In the genomic region with DNA sequence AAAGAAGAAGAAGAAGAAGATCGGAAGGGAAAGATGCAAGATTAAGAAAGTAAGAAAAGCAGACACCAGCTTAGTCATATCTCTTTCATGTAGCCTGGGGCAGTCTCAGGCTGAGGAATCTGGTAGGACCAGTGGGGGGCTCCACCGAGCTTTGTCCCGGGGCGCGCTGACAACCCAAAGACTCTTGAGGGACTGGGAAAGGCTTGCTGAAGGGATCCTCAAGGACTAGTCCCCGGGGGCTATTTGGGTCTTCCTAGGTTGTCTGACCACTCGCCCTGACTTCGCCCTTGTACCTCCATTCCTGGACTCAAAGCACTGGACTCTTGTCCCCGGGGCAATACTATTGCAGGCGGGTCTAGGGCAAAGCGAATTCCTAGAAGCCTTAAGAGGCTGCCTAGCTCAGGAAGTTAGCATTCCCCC, we compare ENCODE assay signal across 8 mouse cellular contexts. TPM values are rescaled to one million over a fixed set of nuclear protein-coding genes. Genes with fewer than 3 reads are reported as not detected.
A peak's percentile ranks its signal among the peaks of the same experiment; 100 is the strongest.
DNase-seq lines count a peak whose midpoint lies in the region; ATAC-seq and TF ChIP-seq lines count a peak whose summit lies in the region.

No protein-coding gene starts in this region.

- no peaks in the 10 kb centered on the region for H3K9me3 ChIP-seq in limb, embryonic 13.5 days
- H3K9me3 ChIP-seq in midbrain, embryonic 13.5 days = no peaks in the 10 kb centered on the region

- DNase-seq in 416B (ENCODE audit: low read depth) = peak; percentile 84
- peak; percentile 90 for DNase-seq in adrenal gland, adult 2 months
- DNase-seq in embryo, embryonic 11.5 days (ENCODE audit: low read depth, low spot score) = peak; percentile 53
- peak; percentile 98 for DNase-seq in heart, adult 11 months
- no peak for DNase-seq in kidney, adult 2 months
- peak; percentile 69 for DNase-seq in splenic B cell, adult 2 months (ENCODE audit: low read depth, low spot score)

- TF ChIP-seq POLR2A in kidney, adult 2 months (IDR thresholded peaks at IDR 0.05; ENCODE audit: low read depth, low read length) = no peak

- H3K27me3 ChIP-seq in kidney, adult 2 months (replicated peaks; ENCODE audit: control insufficient read depth, insufficient read depth, low read length) = no peaks in the 10 kb centered on the region
- no peaks in the 10 kb centered on the region for H3K27me3 ChIP-seq in limb, embryonic 13.5 days
- no peaks in the 10 kb centered on the region for H3K27me3 ChIP-seq in midbrain, embryonic 13.5 days
- no peaks in the 10 kb centered on the region for H3K27me3 ChIP-seq in splenic B cell, adult 2 months (ENCODE audit: control insufficient read depth, insufficient read depth, low read length, poor library complexity, severe bottlenecking)

- peak overlapping the region; percentile 88 for H3K4me2 ChIP-seq in limb, embryonic 13.5 days (replicated peaks)
- peak overlapping the region; percentile 90 for H3K4me2 ChIP-seq in midbrain, embryonic 13.5 days (replicated peaks)

- H3K4me1 ChIP-seq in kidney, adult 2 months (ENCODE audit: control insufficient read depth, insufficient read depth, low read length) = peaks cover 19% of the 10 kb centered on the region
- H3K4me1 ChIP-seq in limb, embryonic 13.5 days = peaks cover 41% of the 10 kb centered on the region
- peaks cover 40% of the 10 kb centered on the region for H3K4me1 ChIP-seq in midbrain, embryonic 13.5 days (replicated peaks)

- peak overlapping the region; percentile 71 for H3K4me3 ChIP-seq in kidney, adult 2 months (ENCODE audit: insufficient read depth, low read depth, low read length)
- H3K4me3 ChIP-seq in limb, embryonic 13.5 days = peak overlapping the region; percentile 80
- H3K4me3 ChIP-seq in midbrain, embryonic 13.5 days (replicated peaks) = peak overlapping the region; percentile 78

- ATAC-seq in limb, embryonic 13.5 days (ENCODE audit: low FRiP score, low read depth) = peak; percentile 17; the same call in 1 of the 2 replicates
- ATAC-seq in midbrain, embryonic 13.5 days = peak; percentile 13; the same call in 1 of the 2 replicates

- H3K27ac ChIP-seq in kidney, adult 2 months (ENCODE audit: insufficient read depth, low read depth, low read length) = peak overlapping the region; percentile 83
- H3K27ac ChIP-seq in limb, embryonic 13.5 days = peak overlapping the region; percentile 96
- peak overlapping the region; percentile 87 for H3K27ac ChIP-seq in midbrain, embryonic 13.5 days

- TF ChIP-seq CTCF in kidney, adult 2 months (conservative IDR thresholded peaks at IDR 0.05; ENCODE audit: insufficient read depth, insufficient read length, low read depth, low read length) = peak; percentile 58

- H3K36me3 ChIP-seq in kidney, adult 2 months (ENCODE audit: control insufficient read depth, insufficient read depth, low read length) = no peaks in the 10 kb centered on the region; the same call in 1 of the 2 replicates
- H3K36me3 ChIP-seq in limb, embryonic 13.5 days = peaks cover 22% of the 10 kb centered on the region
- H3K36me3 ChIP-seq in midbrain, embryonic 13.5 days = 0 out of 2 replicates have a peak, but pooled peaks cover 15% of the 10 kb centered on the region
- H3K36me3 ChIP-seq in splenic B cell, adult 2 months (ENCODE audit: control insufficient read depth, insufficient read depth, low read length, poor library complexity, severe bottlenecking) = no peaks in the 10 kb centered on the region

- peak overlapping the region; percentile 89 for H3K9ac ChIP-seq in limb, embryonic 13.5 days
- peak overlapping the region; percentile 86 for H3K9ac ChIP-seq in midbrain, embryonic 13.5 days (replicated peaks)

- 2% methylated on average over 11 of the region's 11 CpGs for WGBS in kidney, adult 2 months
- WGBS in limb, embryonic 13.5 days = under 1% methylated on average over 11 of the region's 11 CpGs
- 1% methylated on average over 11 of the region's 11 CpGs for WGBS in midbrain, embryonic 13.5 days

RNA-seq across cellular contexts. Expression of gene Zyx, which starts 0.4 kb away (rescaled TPM):
- total RNA-seq in adrenal gland, adult 2 months (2021) = 100 to 1,000 TPM in 1 of 2 experiments, 10 to 100 TPM in 1; 96.9 to 121 TPM
- polyA plus RNA-seq in adrenal gland, adult 2 months (2012; rRNA removed) = 192 and 204 TPM in 2 replicates
- polyA plus RNA-seq in kidney, adult 2 months (2012; rRNA removed) = 90.0 and 94.2 TPM in 2 replicates
- 118 and 123 TPM in 2 replicates for polyA plus RNA-seq in limb, embryonic 13.5 days (2015; fragmentation: Nextera tagmentation; extraction: Ambion mirVana)
- 43.2 and 46.2 TPM in 2 replicates for polyA plus RNA-seq in midbrain, embryonic 13.5 days (2015; fragmentation: Nextera tagmentation; extraction: Ambion mirVana)

RNA-seq across cellular contexts. Expression of gene Epha1, which starts 24.1 kb away (rescaled TPM):
- under 1 TPM; 0.23 to 0.86 TPM for total RNA-seq in adrenal gland, adult 2 months (2021)
- polyA plus RNA-seq in adrenal gland, adult 2 months (2012; rRNA removed) = 0.18 and 0.37 TPM in 2 replicates
- polyA plus RNA-seq in kidney, adult 2 months (2012; rRNA removed) = 17.0 and 20.0 TPM in 2 replicates
- 8.9 and 9.4 TPM in 2 replicates for polyA plus RNA-seq in limb, embryonic 13.5 days (2015; fragmentation: Nextera tagmentation; extraction: Ambion mirVana)
- 0.24 TPM in 2 replicates for polyA plus RNA-seq in midbrain, embryonic 13.5 days (2015; fragmentation: Nextera tagmentation; extraction: Ambion mirVana)

RNA-seq across cellular contexts. Expression of gene Fam131b, which starts 24.6 kb away (rescaled TPM):
- total RNA-seq in adrenal gland, adult 2 months (2021) = under 1 TPM; 0.14 to 0.17 TPM
- polyA plus RNA-seq in adrenal gland, adult 2 months (2012; rRNA removed) = 0.04 and 0.11 TPM in 2 replicates
- 0.05 TPM in 2 replicates for polyA plus RNA-seq in kidney, adult 2 months (2012; rRNA removed)
- polyA plus RNA-seq in limb, embryonic 13.5 days (2015; fragmentation: Nextera tagmentation; extraction: Ambion mirVana) = 0.45 and 0.56 TPM in 2 replicates
- 5.4 and 5.7 TPM in 2 replicates for polyA plus RNA-seq in midbrain, embryonic 13.5 days (2015; fragmentation: Nextera tagmentation; extraction: Ambion mirVana)

RNA-seq across cellular contexts. Expression of gene Tas2r143, which starts 51.0 kb away (rescaled TPM):
- total RNA-seq in adrenal gland, adult 2 months (2021) = 1 to 10 TPM in 1 of 2 experiments, under 1 TPM in 1; 0.90 to 7.2 TPM
- 0.50 and 0.63 TPM in 2 replicates for polyA plus RNA-seq in adrenal gland, adult 2 months (2012; rRNA removed)
- not detected in 2 replicates for polyA plus RNA-seq in kidney, adult 2 months (2012; rRNA removed)
- polyA plus RNA-seq in limb, embryonic 13.5 days (2015; fragmentation: Nextera tagmentation; extraction: Ambion mirVana) = not detected in 2 replicates
- not detected in 2 replicates for polyA plus RNA-seq in midbrain, embryonic 13.5 days (2015; fragmentation: Nextera tagmentation; extraction: Ambion mirVana)

RNA-seq across cellular contexts. Expression of gene Tas2r135, which starts 56.2 kb away (rescaled TPM):
- 1 to 10 TPM in 1 of 2 experiments, under 1 TPM in 1; 0.62 to 4.4 TPM for total RNA-seq in adrenal gland, adult 2 months (2021)
- 0.16 TPM in 1 of 2 replicates, not detected in the other for polyA plus RNA-seq in adrenal gland, adult 2 months (2012; rRNA removed)
- not detected in 2 replicates for polyA plus RNA-seq in kidney, adult 2 months (2012; rRNA removed)
- not detected in 2 replicates for polyA plus RNA-seq in limb, embryonic 13.5 days (2015; fragmentation: Nextera tagmentation; extraction: Ambion mirVana)
- polyA plus RNA-seq in midbrain, embryonic 13.5 days (2015; fragmentation: Nextera tagmentation; extraction: Ambion mirVana) = not detected in 2 replicates
